ENCODE assay signal across 8 mouse cellular contexts in the genomic region with DNA sequence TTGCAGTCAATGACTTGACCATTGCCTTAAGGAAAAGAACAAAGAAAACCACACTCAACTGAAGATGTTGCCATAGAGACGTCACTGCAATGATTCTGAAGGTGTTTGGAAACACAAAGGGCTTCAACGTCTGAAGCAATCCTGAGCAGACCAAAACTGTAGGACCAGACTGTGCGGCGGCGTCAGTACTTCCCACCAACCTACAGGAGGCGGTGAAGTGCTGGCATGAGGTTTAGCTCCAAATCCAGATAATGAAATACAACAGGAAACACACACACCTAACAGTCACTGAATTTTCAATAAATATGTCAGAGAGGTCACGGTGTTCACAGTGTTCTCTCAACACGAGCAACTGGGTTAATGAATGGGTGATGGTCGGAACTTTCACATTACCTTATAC. TPM values are rescaled to one million over a fixed set of nuclear protein-coding genes. Genes with fewer than 3 reads are reported as not detected.
A peak's percentile ranks its signal among the peaks of the same experiment; 100 is the strongest.
DNase-seq lines count a peak whose midpoint lies in the region; ATAC-seq and TF ChIP-seq lines count a peak whose summit lies in the region.

No protein-coding gene starts in this region.

- no peaks in the 10 kb centered on the region for H3K36me3 ChIP-seq in kidney, adult 2 months (ENCODE audit: control insufficient read depth, insufficient read depth, low read length)
- peaks cover 46% of the 10 kb centered on the region for H3K36me3 ChIP-seq in G1E (replicated peaks)

- TF ChIP-seq POLR2A in kidney, adult 2 months (IDR thresholded peaks at IDR 0.05; ENCODE audit: low read depth, low read length), result no peak
- no peak for TF ChIP-seq POLR2A in cortical plate, adult 2 months (IDR thresholded peaks at IDR 0.05; ENCODE audit: extremely low read depth, insufficient read depth, low read length)

- DNase-seq in kidney, adult 2 months, result no peak
- DNase-seq in kidney, adult 8-10 months, result no peak
- DNase-seq in G1E (ENCODE audit: low spot score), result no peak
- peak; percentile 51 for DNase-seq in lung, postnatal 25 days (ENCODE audit: low spot score)
- no peak for DNase-seq in urinary bladder, adult 18-20 months (ENCODE audit: low spot score in 2 of 2)
- DNase-seq in gastrocnemius, adult 18-20 months (ENCODE audit: low spot score), result no peak
- DNase-seq in layer of hippocampus, adult 9-10 months (ENCODE audit: low spot score), result no peak

- ATAC-seq in G1E (ENCODE audit: extremely low read depth, insufficient number of reproducible peaks, low FRiP score, poor library complexity, severe bottlenecking), result peak; percentile 43; the same call in 1 of the 2 replicates

- H3K4me3 ChIP-seq in kidney, adult 2 months (ENCODE audit: insufficient read depth, low read depth, low read length), result no peak overlapping the region
- H3K4me3 ChIP-seq in G1E (ENCODE audit: low read depth, low read length), result peak overlapping the region; percentile 31; the same call in 1 of the 2 replicates
- H3K4me3 ChIP-seq in cortical plate, adult 2 months (ENCODE audit: insufficient read depth, low read length), result no peak overlapping the region

- no peaks in the 10 kb centered on the region for H3K27me3 ChIP-seq in kidney, adult 2 months (replicated peaks; ENCODE audit: control insufficient read depth, insufficient read depth, low read length)
- no peaks in the 10 kb centered on the region for H3K27me3 ChIP-seq in G1E (ENCODE audit: insufficient read depth, low read length)

- peak; percentile 44; the same call in 1 of the 2 replicates for TF ChIP-seq CTCF in kidney, adult 2 months (conservative IDR thresholded peaks at IDR 0.05; ENCODE audit: insufficient read depth, insufficient read length, low read depth, low read length)
- TF ChIP-seq CTCF in G1E (IDR thresholded peaks at IDR 0.05; ENCODE audit: low read depth, low read length), result peak; percentile 80
- peak; percentile 47 for TF ChIP-seq CTCF in cortical plate, adult 2 months (IDR thresholded peaks at IDR 0.05; ENCODE audit: extremely low read depth, insufficient read depth, low read length)

- no peak overlapping the region for H3K27ac ChIP-seq in kidney, adult 2 months (ENCODE audit: insufficient read depth, low read depth, low read length)
- no peak overlapping the region for H3K27ac ChIP-seq in cortical plate, adult 2 months (ENCODE audit: insufficient read depth, low read length)

- H3K9me3 ChIP-seq in G1E (replicated peaks), result peaks cover 2% of the 10 kb centered on the region

- WGBS in kidney, adult 2 months, result 78% methylated on average over 9 of the region's 9 CpGs

- no peaks in the 10 kb centered on the region for H3K4me1 ChIP-seq in kidney, adult 2 months (ENCODE audit: control insufficient read depth, insufficient read depth, low read length)
- peaks cover 80% of the 10 kb centered on the region for H3K4me1 ChIP-seq in G1E (ENCODE audit: insufficient read depth, low read depth, low read length)
- no peaks in the 10 kb centered on the region; the same call in 1 of the 2 replicates for H3K4me1 ChIP-seq in cortical plate, adult 2 months (ENCODE audit: control insufficient read depth, insufficient read depth, low read length)

RNA-seq across cellular contexts. Expression of gene Unc50, which starts 49.1 kb away (rescaled TPM):
- 50.2 and 60.3 TPM in 2 replicates for polyA plus RNA-seq in kidney, adult 2 months (2012; rRNA removed)
- total RNA-seq in G1E (2014; fragmentation: Nextera tagmentation), result 39.7 and 57.1 TPM in 2 replicates
- total RNA-seq in G1E (2017), result 119 and 120 TPM in 2 replicates
- polyA plus RNA-seq in G1E (2012), result 44.7 and 45.2 TPM in 2 replicates
- 82.7 and 85.5 TPM in 2 replicates for polyA plus RNA-seq in cortical plate, adult 2 months (2012; rRNA removed)
- total RNA-seq in gastrocnemius, adult 18-20 months (2021), result 10 to 100 TPM; 13.3 to 18.2 TPM

RNA-seq across cellular contexts. Expression of gene Coa5, which starts 49.2 kb away (rescaled TPM):
- polyA plus RNA-seq in kidney, adult 2 months (2012; rRNA removed), result 63.3 and 83.9 TPM in 2 replicates
- total RNA-seq in G1E (2014; fragmentation: Nextera tagmentation) (137 and 145 TPM in 2 replicates), G1E (2017) (117 and 124 TPM in 2 replicates)
- polyA plus RNA-seq in G1E (2012), result 18.9 and 24.7 TPM in 2 replicates
- polyA plus RNA-seq in cortical plate, adult 2 months (2012; rRNA removed), result 65.3 and 71.6 TPM in 2 replicates
- 10 to 100 TPM; 90.6 to 92.3 TPM for total RNA-seq in gastrocnemius, adult 18-20 months (2021)
